Mouse (Mus musculus) kidney, embryonic 16.5 days (tissue): ENCODE measurements at regions not wholly inside any gene's neighbourhood (a gene's known extent, or its start where the extent isn't known, plus 50 kb on each side); places are given as distances from the start of the nearest gene placed in this dataset.

Source experiments
- ATAC-seq: fragments of 200-750 bp; cut with Nextera tagmentation; 2 replicates; pipeline ENCODE4 v1.8.0; 2017; ENCODE audit warnings: moderate TSS enrichment; ENCODE audit not compliant: low FRiP score, low TSS enrichment
- H3K27ac ChIP-seq: fragments of 300-500 bp; sonication (generic); 2 replicates; pipeline ENCODE4 v1.5.1; 2014; ENCODE audit warnings: low read length
- H3K27me3 ChIP-seq: fragments of 300-500 bp; sonication (generic); 2 replicates; pipeline ENCODE4 v1.6.1; 2014; ENCODE audit warnings: low read length, control low read depth, mixed read lengths; ENCODE audit not compliant: insufficient read depth
- H3K36me3 ChIP-seq: fragments of 300-500 bp; sonication (generic); 2 replicates; pipeline ENCODE4 v1.6.1; 2014; ENCODE audit warnings: low read length, control low read depth, mixed read lengths; ENCODE audit not compliant: insufficient read depth
- H3K4me1 ChIP-seq: fragments of 300-500 bp; sonication (generic); 2 replicates; pipeline ENCODE4 v1.6.1; 2014; ENCODE audit warnings: low read length, control low read depth, mixed read lengths; ENCODE audit not compliant: insufficient read depth
- H3K4me2 ChIP-seq: fragments of 300-500 bp; sonication (generic); replicated peaks from 2 replicates; pipeline ENCODE4 v1.6.1; 2014; ENCODE audit warnings: low read depth, low read length
- H3K4me3 ChIP-seq: fragments of 300-500 bp; sonication (generic); 2 replicates; pipeline ENCODE4 v1.5.1; 2014; ENCODE audit warnings: mild to moderate bottlenecking, low read length
- H3K9ac ChIP-seq: fragments of 300-500 bp; sonication (generic); replicated peaks from 2 replicates; pipeline ENCODE4 v1.6.1; 2014; ENCODE audit warnings: low read length
- H3K9me3 ChIP-seq: fragments of 300-500 bp; sonication (generic); 2 replicates; pipeline ENCODE4 v1.6.1; 2016; ENCODE audit warnings: low read length, control low read depth
- WGBS: fragments of 180-500 bp; shearing (Covaris S2); extraction: QIAGEN DNeasy Blood & Tissue Kit; methylation state at CpG from one replicate; pipeline ENCODE4 v1.1.7; 2014; 5-methylcytosine and 5-hydroxymethylcytosine counted together

GRCm38 (mm10) chr1:194107271-194107938, 510.6 kb upstream of the Plxna2 start:
- Histone ChIP-seq H3K4me3 (no peak overlapping the region), H3K27me3 (no peaks in the 10 kb centered on the region), H3K36me3 (no peaks in the 10 kb centered on the region), H3K9ac (no peak overlapping the region), H3K4me2 (no peak overlapping the region), H3K4me1 (peaks cover 13% of the 10 kb centered on the region), H3K27ac (no peak overlapping the region), H3K9me3 (no peaks in the 10 kb centered on the region)
- WGBS = 81% methylated on average over 3 of the region's 3 CpGs
- ATAC-seq = no peak

- Histone ChIP-seq H3K36me3 (no peaks in the 10 kb centered on the region), H3K4me2 (no peak overlapping the region), H3K9me3 (no peaks in the 10 kb centered on the region), H3K27me3 (no peaks in the 10 kb centered on the region), H3K9ac (no peak overlapping the region), H3K27ac (no peak overlapping the region), H3K4me1 (no peaks in the 10 kb centered on the region; the same call in 1 of the 2 replicates), H3K4me3 (no peak overlapping the region)
- 37% methylated on average over 2 of the region's 2 CpGs for WGBS
- no peak for ATAC-seq
Observed at GRCm38 (mm10) chr1:194089918-194090548, 528.0 kb upstream of the Plxna2 start.

GRCm38 (mm10) chr1:194058512-194058911, 559.5 kb upstream of the Plxna2 start:
- 66% methylated on average over 5 of the region's 5 CpGs for WGBS

GRCm38 (mm10) chr1:194056544-194056943, 561.5 kb upstream of the Plxna2 start:
- WGBS = 8% methylated on average over 1 of the region's 1 CpGs
- H3K4me2 ChIP-seq = no peak overlapping the region
- no peaks in the 10 kb centered on the region for H3K4me1 ChIP-seq
- no peaks in the 10 kb centered on the region for H3K36me3 ChIP-seq
- no peak for ATAC-seq
- no peak overlapping the region for H3K9ac ChIP-seq
- no peak overlapping the region for H3K27ac ChIP-seq
- no peaks in the 10 kb centered on the region for H3K27me3 ChIP-seq
- H3K4me3 ChIP-seq = no peak overlapping the region
- H3K9me3 ChIP-seq = no peaks in the 10 kb centered on the region

More at GRCm38 (mm10) chr1:194058512-194058911, 559.5 kb upstream of the Plxna2 start:
- Histone ChIP-seq H3K27ac (no peak overlapping the region), H3K4me1 (no peaks in the 10 kb centered on the region), H3K9me3 (no peaks in the 10 kb centered on the region), H3K4me3 (no peak overlapping the region), H3K4me2 (no peak overlapping the region), H3K9ac (no peak overlapping the region), H3K36me3 (no peaks in the 10 kb centered on the region), H3K27me3 (no peaks in the 10 kb centered on the region)
- ATAC-seq = no peak

- WGBS = 80% methylated on average over 4 of the region's 4 CpGs
- ATAC-seq = no peak
- no peaks in the 10 kb centered on the region for H3K4me1 ChIP-seq
Observed at GRCm38 (mm10) chr1:194049746-194050351, 568.2 kb upstream of the Plxna2 start.

GRCm38 (mm10) chr1:194041393-194042352, 576.3 kb upstream of the Plxna2 start:
- Histone ChIP-seq H3K4me2 (no peak overlapping the region), H3K9ac (no peak overlapping the region), H3K4me3 (no peak overlapping the region), H3K27me3 (no peaks in the 10 kb centered on the region), H3K36me3 (no peaks in the 10 kb centered on the region), H3K27ac (no peak overlapping the region), H3K9me3 (no peaks in the 10 kb centered on the region), H3K4me1 (0 out of 2 replicates have a peak, but pooled peaks cover 2% of the 10 kb centered on the region)
- 34% methylated on average over 8 of the region's 8 CpGs for WGBS
- ATAC-seq = no peak

More at GRCm38 (mm10) chr1:194049746-194050351, 568.2 kb upstream of the Plxna2 start:
- Histone ChIP-seq H3K4me2 (no peak overlapping the region), H3K36me3 (no peaks in the 10 kb centered on the region), H3K4me3 (no peak overlapping the region), H3K27ac (no peak overlapping the region), H3K27me3 (no peaks in the 10 kb centered on the region), H3K9me3 (no peaks in the 10 kb centered on the region), H3K9ac (no peak overlapping the region)

- peak; percentile 84 for ATAC-seq
- no peak overlapping the region for H3K9ac ChIP-seq
Observed at GRCm38 (mm10) chr1:194038711-194039110, 579.3 kb upstream of the Plxna2 start.

GRCm38 (mm10) chr1:194034199-194034883, 583.7 kb upstream of the Plxna2 start:
- no peak for ATAC-seq
- no peaks in the 10 kb centered on the region for H3K27me3 ChIP-seq
- H3K9ac ChIP-seq = no peak overlapping the region
- H3K4me2 ChIP-seq = no peak overlapping the region
- WGBS = 84% methylated on average over 5 of the region's 5 CpGs
- H3K36me3 ChIP-seq = no peaks in the 10 kb centered on the region
- H3K4me3 ChIP-seq = no peak overlapping the region
- no peaks in the 10 kb centered on the region for H3K9me3 ChIP-seq
- no peaks in the 10 kb centered on the region for H3K4me1 ChIP-seq
- no peak overlapping the region for H3K27ac ChIP-seq

More at GRCm38 (mm10) chr1:194038711-194039110, 579.3 kb upstream of the Plxna2 start:
- Histone ChIP-seq H3K4me1 (0 out of 2 replicates have a peak, but pooled peaks cover 2% of the 10 kb centered on the region), H3K9me3 (no peaks in the 10 kb centered on the region), H3K36me3 (no peaks in the 10 kb centered on the region), H3K27ac (peak overlapping the region; percentile 48; the same call in 1 of the 2 replicates), H3K4me3 (no peak overlapping the region), H3K4me2 (no peak overlapping the region), H3K27me3 (no peaks in the 10 kb centered on the region)

GRCm38 (mm10) chr1:194032603-194033002, 585.4 kb upstream of the Plxna2 start:
- no peak for ATAC-seq
- Histone ChIP-seq H3K9me3 (no peaks in the 10 kb centered on the region), H3K4me3 (no peak overlapping the region), H3K27me3 (no peaks in the 10 kb centered on the region), H3K27ac (no peak overlapping the region), H3K36me3 (no peaks in the 10 kb centered on the region), H3K4me1 (no peaks in the 10 kb centered on the region), H3K9ac (no peak overlapping the region), H3K4me2 (no peak overlapping the region)
- WGBS = 85% methylated on average over 1 of the region's 1 CpGs
